Mouse (Mus musculus): ENCODE measurements around the gene Pard3. TPM values are rescaled to one million over a fixed set of nuclear protein-coding genes. Genes with fewer than 3 reads are reported as not detected.

Pard3 gene
- polyA plus RNA-seq, 1 experiment = 51.2 TPM

GRCm38 (mm10) chr8:127500206-127500605 lies 436.5 kb downstream of the Pard3 start:
- TF ChIP-seq POLR2A (IDR thresholded peaks at IDR 0.05; ENCODE audit: low read depth, low read length) = no peak
- no peaks in the 10 kb centered on the region for H3K27me3 ChIP-seq (replicated peaks; ENCODE audit: control insufficient read depth, insufficient read depth, low read length)
- no peak for DNase-seq
- no peaks in the 10 kb centered on the region for H3K36me3 ChIP-seq (ENCODE audit: control insufficient read depth, insufficient read depth, low read length)
- H3K4me3 ChIP-seq (ENCODE audit: insufficient read depth, low read depth, low read length) = no peak overlapping the region
- 39% methylated on average over 7 of the region's 7 CpGs for WGBS
- H3K4me1 ChIP-seq (ENCODE audit: control insufficient read depth, insufficient read depth, low read length) = no peaks in the 10 kb centered on the region
- no peak overlapping the region for H3K27ac ChIP-seq (ENCODE audit: insufficient read depth, low read depth, low read length)

- Histone ChIP-seq H3K36me3 (ENCODE audit: control insufficient read depth, insufficient read depth, low read length) (no peaks in the 10 kb centered on the region), H3K4me1 (ENCODE audit: control insufficient read depth, insufficient read depth, low read length) (no peaks in the 10 kb centered on the region), H3K27ac (ENCODE audit: insufficient read depth, low read depth, low read length) (no peak overlapping the region), H3K27me3 (replicated peaks; ENCODE audit: control insufficient read depth, insufficient read depth, low read length) (no peaks in the 10 kb centered on the region), H3K4me3 (ENCODE audit: insufficient read depth, low read depth, low read length) (no peak overlapping the region)
- WGBS = 81% methylated on average over 1 of the region's 1 CpGs
- DNase-seq = no peak
- TF ChIP-seq CTCF (conservative IDR thresholded peaks at IDR 0.05; ENCODE audit: insufficient read depth, insufficient read length, low read depth, low read length) (no peak), POLR2A (IDR thresholded peaks at IDR 0.05; ENCODE audit: low read depth, low read length) (no peak)
These were observed 438.1 kb downstream of the Pard3 start for GRCm38 (mm10) chr8:127501756-127502155.

- H3K27me3 ChIP-seq (replicated peaks; ENCODE audit: control insufficient read depth, insufficient read depth, low read length) = no peaks in the 10 kb centered on the region
- H3K4me3 ChIP-seq (ENCODE audit: insufficient read depth, low read depth, low read length) = no peak overlapping the region
- H3K27ac ChIP-seq (ENCODE audit: insufficient read depth, low read depth, low read length) = no peak overlapping the region
- H3K36me3 ChIP-seq (ENCODE audit: control insufficient read depth, insufficient read depth, low read length) = no peaks in the 10 kb centered on the region
- DNase-seq = no peak
- 80% methylated on average over 1 of the region's 1 CpGs for WGBS
- H3K4me1 ChIP-seq (ENCODE audit: control insufficient read depth, insufficient read depth, low read length) = no peaks in the 10 kb centered on the region
- TF ChIP-seq POLR2A (IDR thresholded peaks at IDR 0.05; ENCODE audit: low read depth, low read length) = no peak
- TF ChIP-seq CTCF (conservative IDR thresholded peaks at IDR 0.05; ENCODE audit: insufficient read depth, insufficient read length, low read depth, low read length) = no peak
These were observed 441.6 kb downstream of the Pard3 start for GRCm38 (mm10) chr8:127505286-127505685.

- no peak for TF ChIP-seq CTCF (conservative IDR thresholded peaks at IDR 0.05; ENCODE audit: insufficient read depth, insufficient read length, low read depth, low read length)
- no peak for TF ChIP-seq POLR2A (IDR thresholded peaks at IDR 0.05; ENCODE audit: low read depth, low read length)
- Histone ChIP-seq H3K36me3 (ENCODE audit: control insufficient read depth, insufficient read depth, low read length) (no peaks in the 10 kb centered on the region), H3K27me3 (replicated peaks; ENCODE audit: control insufficient read depth, insufficient read depth, low read length) (no peaks in the 10 kb centered on the region), H3K27ac (ENCODE audit: insufficient read depth, low read depth, low read length) (no peak overlapping the region), H3K4me1 (ENCODE audit: control insufficient read depth, insufficient read depth, low read length) (no peaks in the 10 kb centered on the region), H3K4me3 (ENCODE audit: insufficient read depth, low read depth, low read length) (no peak overlapping the region)
- 83% methylated on average over 1 of the region's 1 CpGs for WGBS
- DNase-seq = no peak
These were observed 442.6 kb downstream of the Pard3 start for GRCm38 (mm10) chr8:127506336-127506735.

GRCm38 (mm10) chr8:127511341-127511740 lies 447.6 kb downstream of the Pard3 start:
- Histone ChIP-seq H3K27ac (ENCODE audit: insufficient read depth, low read depth, low read length) (0 out of 2 replicates have a peak overlapping the region, but pooled peaks have one; percentile 1), H3K36me3 (ENCODE audit: control insufficient read depth, insufficient read depth, low read length) (no peaks in the 10 kb centered on the region), H3K4me1 (ENCODE audit: control insufficient read depth, insufficient read depth, low read length) (peaks cover 12% of the 10 kb centered on the region), H3K4me3 (ENCODE audit: insufficient read depth, low read depth, low read length) (no peak overlapping the region), H3K27me3 (replicated peaks; ENCODE audit: control insufficient read depth, insufficient read depth, low read length) (no peaks in the 10 kb centered on the region)
- no peak for DNase-seq
- whole genome bisulfite sequencing = 94% methylated on average over 1 of the region's 1 CpGs
- TF ChIP-seq POLR2A (IDR thresholded peaks at IDR 0.05; ENCODE audit: low read depth, low read length) (no peak), CTCF (conservative IDR thresholded peaks at IDR 0.05; ENCODE audit: insufficient read depth, insufficient read length, low read depth, low read length) (no peak)

- TF ChIP-seq POLR2A (IDR thresholded peaks at IDR 0.05; ENCODE audit: low read depth, low read length) (no peak), CTCF (conservative IDR thresholded peaks at IDR 0.05; ENCODE audit: insufficient read depth, insufficient read length, low read depth, low read length) (no peak; the same call in 1 of the 2 replicates)
- Histone ChIP-seq H3K4me1 (ENCODE audit: control insufficient read depth, insufficient read depth, low read length) (peaks cover 12% of the 10 kb centered on the region), H3K4me3 (ENCODE audit: insufficient read depth, low read depth, low read length) (no peak overlapping the region), H3K27me3 (replicated peaks; ENCODE audit: control insufficient read depth, insufficient read depth, low read length) (no peaks in the 10 kb centered on the region), H3K27ac (ENCODE audit: insufficient read depth, low read depth, low read length) (peak overlapping the region; percentile 86), H3K36me3 (ENCODE audit: control insufficient read depth, insufficient read depth, low read length) (no peaks in the 10 kb centered on the region)
- 41% methylated on average over 1 of the region's 1 CpGs for WGBS
- DNase-seq = peak; percentile 61
These were observed 448.4 kb downstream of the Pard3 start for GRCm38 (mm10) chr8:127512001-127512573.

GRCm38 (mm10) chr8:127512580-127512979 lies 448.9 kb downstream of the Pard3 start:
- 46% methylated on average over 4 of the region's 4 CpGs for WGBS
- Histone ChIP-seq H3K27ac (ENCODE audit: insufficient read depth, low read depth, low read length) (peak overlapping the region; percentile 86), H3K4me1 (ENCODE audit: control insufficient read depth, insufficient read depth, low read length) (peaks cover 12% of the 10 kb centered on the region), H3K36me3 (ENCODE audit: control insufficient read depth, insufficient read depth, low read length) (no peaks in the 10 kb centered on the region), H3K4me3 (ENCODE audit: insufficient read depth, low read depth, low read length) (no peak overlapping the region), H3K27me3 (replicated peaks; ENCODE audit: control insufficient read depth, insufficient read depth, low read length) (no peaks in the 10 kb centered on the region)
- peak; percentile 19 for DNase-seq
- TF ChIP-seq CTCF (conservative IDR thresholded peaks at IDR 0.05; ENCODE audit: insufficient read depth, insufficient read length, low read depth, low read length) = no peak
- no peak for TF ChIP-seq POLR2A (IDR thresholded peaks at IDR 0.05; ENCODE audit: low read depth, low read length)
